Mouse (Mus musculus) lung, postnatal 0 days (tissue): ENCODE results near the gene Mical3. TPM values are rescaled to one million over a fixed set of nuclear protein-coding genes. Genes with fewer than 3 reads are reported as not detected.

Source experiments
- ATAC-seq: fragments of 200-750 bp; cut with Nextera tagmentation; 2 replicates; pipeline ENCODE4 v1.8.0; 2017; ENCODE audit warnings: moderate library complexity
- DNase-seq: peaks from one replicate; pipeline ENCODE4 v3.0.0-alpha.2; 2016; ENCODE audit warnings: low spot score
- H3K27ac ChIP-seq: fragments of 300-500 bp; sonication (generic); 2 replicates; pipeline ENCODE4 v1.5.1; 2014; ENCODE audit warnings: antibody characterized with exemption, mild to moderate bottlenecking, low read length, mixed read lengths
- H3K27me3 ChIP-seq: fragments of 300-500 bp; sonication (generic); replicated peaks from 2 replicates; pipeline ENCODE4 v1.6.1; 2014; ENCODE audit warnings: low read length, mixed read lengths; ENCODE audit not compliant: insufficient read depth
- H3K36me3 ChIP-seq: fragments of 300-500 bp; sonication (generic); 2 replicates; pipeline ENCODE4 v1.6.1; 2014; ENCODE audit warnings: low read length, mixed read lengths; ENCODE audit not compliant: insufficient read depth
- H3K4me1 ChIP-seq: fragments of 300-500 bp; sonication (generic); 2 replicates; pipeline ENCODE4 v1.6.1; 2014; ENCODE audit warnings: antibody characterized with exemption, low read depth, low read length, mixed read lengths; ENCODE audit not compliant: insufficient read depth
- H3K4me2 ChIP-seq: fragments of 300-500 bp; sonication (generic); replicated peaks from 2 replicates; pipeline ENCODE4 v1.6.1; 2014; ENCODE audit warnings: low read depth, mild to moderate bottlenecking, low read length, moderate library complexity, mixed read lengths
- H3K4me3 ChIP-seq: fragments of 300-500 bp; sonication (generic); 2 replicates; pipeline ENCODE4 v1.5.1; 2014; ENCODE audit warnings: low read depth, low read length
- H3K9ac ChIP-seq: fragments of 300-500 bp; sonication (generic); replicated peaks from 2 replicates; pipeline ENCODE4 v1.6.1; 2014; ENCODE audit warnings: low read depth, mild to moderate bottlenecking
- H3K9me3 ChIP-seq: fragments of 300-500 bp; sonication (generic); 2 replicates; pipeline ENCODE4 v1.6.1; 2016; ENCODE audit warnings: low read length, mixed read lengths
- CTCF ChIP-seq: IDR thresholded peaks from 2 replicates; pipeline ENCODE4 v1.5.1; 2016; ENCODE audit warnings: antibody characterized with exemption, mild to moderate bottlenecking
- EP300 ChIP-seq: IDR thresholded peaks from 2 replicates; pipeline ENCODE4 v1.6.1; 2016; ENCODE audit warnings: antibody characterized with exemption, mild to moderate bottlenecking, control low read depth
- WGBS: fragments of 180-500 bp; shearing (Covaris S2); extraction: QIAGEN DNeasy Blood & Tissue Kit; methylation state at CpG from one replicate; pipeline ENCODE4 v1.1.7; 2014; 5-methylcytosine and 5-hydroxymethylcytosine counted together
- polyA plus RNA-seq: library from polyadenylated mRNA; unstranded; fragments of >200 nt; fragmentation: Nextera tagmentation; extraction: Ambion mirVana; gene quantifications from 2 replicates; pipeline ENCODE4 v1.2.1, GENCODE M21; 2015

The Mical3 gene
- 12.6 and 12.8 TPM in 2 replicates for polyA plus RNA-seq

GRCm38 (mm10) chr6:121130773-121131172 is at the start of gene Mical3:
Gene Mical3, minus strand, starts transcription at chr6:121130999.
- TF ChIP-seq CTCF: no peak

DNA sequence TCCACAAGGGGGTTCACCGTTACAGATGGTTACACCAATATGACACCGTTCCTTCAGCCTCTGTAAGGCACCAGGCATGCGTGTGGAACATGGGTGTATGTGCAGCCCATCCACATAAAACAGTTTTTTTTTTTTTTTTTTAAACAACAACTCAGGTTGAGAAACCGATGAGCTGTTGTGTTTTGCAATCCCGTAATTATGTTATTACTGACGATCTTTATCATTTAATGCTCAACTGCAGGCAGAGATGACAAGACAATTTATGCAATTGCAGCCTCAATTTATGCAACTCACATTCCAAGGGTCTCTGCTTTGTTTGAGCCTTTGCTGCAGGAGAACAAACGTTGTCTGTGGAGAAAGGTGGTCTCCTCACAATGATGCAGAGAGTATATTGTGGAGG is 49.0 kb upstream of the Mical3 start:
- Histone ChIP-seq H3K27me3 (no peaks in the 10 kb centered on the region), H3K4me2 (no peak overlapping the region), H3K4me3 (no peak overlapping the region), H3K36me3 (no peaks in the 10 kb centered on the region), H3K4me1 (no peaks in the 10 kb centered on the region; the same call in 1 of the 2 replicates), H3K27ac (no peak overlapping the region), H3K9ac (no peak overlapping the region), H3K9me3 (no peaks in the 10 kb centered on the region)
- ATAC-seq: no peak
- TF ChIP-seq EP300: peak; percentile 33; the same call in 1 of the 2 replicates
- TF ChIP-seq CTCF: no peak
- WGBS: 48% methylated on average over 7 of the region's 7 CpGs
- DNase-seq: peak; percentile 65

More at GRCm38 (mm10) chr6:121130773-121131172, at the start of gene Mical3:
- Histone ChIP-seq H3K4me1 (no peaks in the 10 kb centered on the region), H3K4me3 (peak within 1 kb of the TSS; percentile 4; the same call in 1 of the 2 replicates), H3K27me3 (peaks cover 41% of the 10 kb centered on the region), H3K27ac (no peak within 1 kb of the TSS), H3K9me3 (no peaks in the 10 kb centered on the region), H3K4me2 (peak within 1 kb of the TSS; percentile 46), H3K9ac (no peak within 1 kb of the TSS), H3K36me3 (no peaks in the 10 kb centered on the region)
- ATAC-seq (no peak), DNase-seq (no peak)
- 2% methylated on average over 17 of the region's 17 CpGs for WGBS

DNA sequence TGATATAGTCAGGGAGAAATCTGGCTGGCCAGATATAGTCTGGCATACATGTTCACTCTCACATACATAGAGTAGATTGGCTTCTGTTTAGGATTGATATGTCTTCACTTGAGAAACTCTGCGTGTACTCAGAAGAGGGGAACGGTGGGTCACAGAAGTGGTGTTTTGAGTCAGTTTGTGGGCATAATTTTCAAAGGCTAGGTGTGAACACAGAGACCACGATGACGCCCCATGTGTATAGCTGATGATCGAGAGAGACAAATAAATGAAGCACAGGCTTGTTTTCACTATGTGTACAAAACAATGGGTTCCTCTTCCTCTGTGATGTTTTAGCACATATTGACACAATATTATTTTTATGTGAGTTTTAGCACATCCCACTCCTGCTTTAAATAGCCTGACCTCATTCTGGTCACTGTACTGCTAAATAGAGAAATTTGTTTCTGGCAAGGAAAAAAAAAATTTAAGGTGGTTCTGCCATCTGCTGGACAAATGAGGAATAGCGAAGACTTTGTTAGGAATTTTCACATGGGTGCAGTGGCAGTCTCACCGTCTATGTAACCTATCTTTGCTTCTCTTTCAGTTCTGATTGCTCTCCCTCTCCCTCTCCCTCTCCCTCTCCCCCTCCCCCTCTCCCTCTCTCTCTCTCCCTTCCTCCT is 48.0 kb upstream of the Mical3 start:
- no peak overlapping the region for H3K27ac ChIP-seq
- no peak overlapping the region for H3K4me2 ChIP-seq
- H3K4me3 ChIP-seq: no peak overlapping the region
- no peaks in the 10 kb centered on the region; the same call in 1 of the 2 replicates for H3K4me1 ChIP-seq
- ATAC-seq: no peak
- DNase-seq: peak; percentile 80
- H3K36me3 ChIP-seq: no peaks in the 10 kb centered on the region
- no peaks in the 10 kb centered on the region for H3K9me3 ChIP-seq
- H3K27me3 ChIP-seq: no peaks in the 10 kb centered on the region
- no peak overlapping the region for H3K9ac ChIP-seq
- TF ChIP-seq CTCF (peak; percentile 74), EP300 (no peak)
- WGBS: 59% methylated on average over 7 of the region's 7 CpGs

GRCm38 (mm10) chr6:121177118-121177708 is 46.4 kb upstream of the Mical3 start:
- H3K27ac ChIP-seq: no peak overlapping the region
- TF ChIP-seq CTCF (no peak), EP300 (no peak)
- DNase-seq (no peak), ATAC-seq (no peak)
- WGBS: 85% methylated on average over 7 of the region's 7 CpGs
- no peak overlapping the region for H3K4me2 ChIP-seq
- no peaks in the 10 kb centered on the region for H3K9me3 ChIP-seq
- no peaks in the 10 kb centered on the region for H3K4me1 ChIP-seq
- no peak overlapping the region for H3K9ac ChIP-seq
- no peaks in the 10 kb centered on the region for H3K27me3 ChIP-seq
- H3K4me3 ChIP-seq: no peak overlapping the region
- H3K36me3 ChIP-seq: no peaks in the 10 kb centered on the region

DNA sequence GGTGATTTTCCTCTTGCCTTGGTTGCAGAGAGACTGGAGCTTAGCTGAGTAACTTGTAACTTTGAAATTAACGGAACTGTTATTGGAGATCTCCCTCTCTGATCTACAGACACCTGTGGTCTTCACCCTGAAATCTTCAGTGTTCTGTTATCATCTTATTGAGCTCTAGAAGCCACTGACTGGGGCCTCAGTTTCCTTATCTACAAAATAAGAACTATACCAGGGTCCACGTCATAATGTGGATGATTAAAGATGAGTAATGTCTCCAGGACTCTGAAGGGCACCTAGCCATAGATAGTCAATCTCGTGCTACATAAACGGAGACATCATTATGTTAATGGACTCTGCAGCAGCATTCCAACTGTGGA is 45.9 kb upstream of the Mical3 start:
- DNase-seq (no peak), ATAC-seq (no peak)
- no peak overlapping the region for H3K9ac ChIP-seq
- H3K4me1 ChIP-seq: no peaks in the 10 kb centered on the region
- H3K27ac ChIP-seq: no peak overlapping the region
- no peaks in the 10 kb centered on the region for H3K9me3 ChIP-seq
- H3K4me2 ChIP-seq: no peak overlapping the region
- H3K36me3 ChIP-seq: no peaks in the 10 kb centered on the region
- 77% methylated on average over 4 of the region's 4 CpGs for WGBS
- no peaks in the 10 kb centered on the region for H3K27me3 ChIP-seq
- TF ChIP-seq CTCF (no peak), EP300 (no peak)
- H3K4me3 ChIP-seq: no peak overlapping the region

GRCm38 (mm10) chr6:121176011-121176730 is 45.4 kb upstream of the Mical3 start:
- DNase-seq (no peak), ATAC-seq (no peak)
- WGBS: 44% methylated on average over 14 of the region's 14 CpGs
- Histone ChIP-seq H3K36me3 (no peaks in the 10 kb centered on the region), H3K27me3 (0 out of 2 replicates have a peak, but pooled peaks cover under 1% of the 10 kb centered on the region), H3K4me1 (no peaks in the 10 kb centered on the region), H3K27ac (no peak overlapping the region), H3K4me2 (no peak overlapping the region), H3K9ac (no peak overlapping the region), H3K9me3 (no peaks in the 10 kb centered on the region), H3K4me3 (no peak overlapping the region)
- TF ChIP-seq EP300 (no peak), CTCF (no peak)
